Mouse (Mus musculus): ENCODE results near the gene Gatad2b.
A peak's percentile ranks its signal among the peaks of the same experiment; 100 is the strongest.
"Not testable (repeated sequence)": the region's sequence is repeated elsewhere in the genome, so short reads cannot be mapped to it uniquely, and the experiment has no call there.

Gatad2b gene

GRCm38 (mm10) chr3:90265932-90266741 is 26.8 kb upstream of the Gatad2b start:
- peak; percentile 12 for DNase-seq (ENCODE audit: low read depth, low spot score)

- DNase-seq (ENCODE audit: low read depth, low spot score) = no peak
Observed at GRCm38 (mm10) chr3:90266901-90267775, 25.8 kb upstream of the Gatad2b start.

- DNase-seq (ENCODE audit: low read depth, low spot score) = no peak
Observed at GRCm38 (mm10) chr3:90268190-90268589, 24.8 kb upstream of the Gatad2b start.

- no peak for DNase-seq (ENCODE audit: low read depth, low spot score)
Observed at GRCm38 (mm10) chr3:90268971-90269370, 24.0 kb upstream of the Gatad2b start.

GRCm38 (mm10) chr3:90270784-90271183 is 22.2 kb upstream of the Gatad2b start:
- DNase-seq (ENCODE audit: low read depth, low spot score) = no peak

GRCm38 (mm10) chr3:90272170-90272569 is 20.8 kb upstream of the Gatad2b start:
- no peak for DNase-seq (ENCODE audit: low read depth, low spot score)

GRCm38 (mm10) chr3:90273855-90274254 is 19.1 kb upstream of the Gatad2b start:
- DNase-seq (ENCODE audit: low read depth, low spot score) = no peak

- DNase-seq (ENCODE audit: low read depth, low spot score) = no peak
Observed at GRCm38 (mm10) chr3:90275286-90275685, 17.7 kb upstream of the Gatad2b start.

- no peak for DNase-seq (ENCODE audit: low read depth, low spot score)
Observed at GRCm38 (mm10) chr3:90276858-90277257, 16.1 kb upstream of the Gatad2b start.

- DNase-seq (ENCODE audit: low read depth, low spot score) = no peak
Observed at GRCm38 (mm10) chr3:90277793-90278192, 15.2 kb upstream of the Gatad2b start.

GRCm38 (mm10) chr3:90278211-90278610 is 14.8 kb upstream of the Gatad2b start:
- no peak for DNase-seq (ENCODE audit: low read depth, low spot score)

- no peak for DNase-seq (ENCODE audit: low read depth, low spot score)
Observed at GRCm38 (mm10) chr3:90279216-90279615, 13.8 kb upstream of the Gatad2b start.

- no peak for DNase-seq (ENCODE audit: low read depth, low spot score)
Observed at GRCm38 (mm10) chr3:90279743-90280142, 13.2 kb upstream of the Gatad2b start.

GRCm38 (mm10) chr3:90280708-90281107 is 12.3 kb upstream of the Gatad2b start:
- DNase-seq (ENCODE audit: low read depth, low spot score) = peak; percentile 36

GRCm38 (mm10) chr3:90284150-90284549 is 8.8 kb upstream of the Gatad2b start:
- no peak for DNase-seq (ENCODE audit: low read depth, low spot score)

- not testable (repeated sequence) for DNase-seq (ENCODE audit: low read depth, low spot score)
Observed at GRCm38 (mm10) chr3:90289403-90289802, 3.6 kb upstream of the Gatad2b start.

GRCm38 (mm10) chr3:90290602-90291001 is 2.4 kb upstream of the Gatad2b start:
- no peak for DNase-seq (ENCODE audit: low read depth, low spot score)

- DNase-seq (ENCODE audit: low read depth, low spot score) = no peak
Observed at GRCm38 (mm10) chr3:90291982-90292344, 1.0 kb upstream of the Gatad2b start.

- DNase-seq (ENCODE audit: low read depth, low spot score) = no peak
Observed at GRCm38 (mm10) chr3:90293352-90294063, 530 bp downstream of the Gatad2b start.

GRCm38 (mm10) chr3:90294064-90294440 is 1.1 kb downstream of the Gatad2b start:
- DNase-seq (ENCODE audit: low read depth, low spot score) = peak; percentile 12

- no peak for DNase-seq (ENCODE audit: low read depth, low spot score)
Observed at GRCm38 (mm10) chr3:90294651-90295050, 1.7 kb downstream of the Gatad2b start.

- no peak for DNase-seq (ENCODE audit: low read depth, low spot score)
Observed at GRCm38 (mm10) chr3:90305801-90306200, 12.8 kb downstream of the Gatad2b start.

All from telencephalon, adult 2 months (tissue).